Mouse (Mus musculus): ENCODE measurements at regions not wholly inside any gene's neighbourhood (a gene's known extent, or its start where the extent isn't known, plus 50 kb on each side); places are given as distances from the start of the nearest gene placed in this dataset.

DNA sequence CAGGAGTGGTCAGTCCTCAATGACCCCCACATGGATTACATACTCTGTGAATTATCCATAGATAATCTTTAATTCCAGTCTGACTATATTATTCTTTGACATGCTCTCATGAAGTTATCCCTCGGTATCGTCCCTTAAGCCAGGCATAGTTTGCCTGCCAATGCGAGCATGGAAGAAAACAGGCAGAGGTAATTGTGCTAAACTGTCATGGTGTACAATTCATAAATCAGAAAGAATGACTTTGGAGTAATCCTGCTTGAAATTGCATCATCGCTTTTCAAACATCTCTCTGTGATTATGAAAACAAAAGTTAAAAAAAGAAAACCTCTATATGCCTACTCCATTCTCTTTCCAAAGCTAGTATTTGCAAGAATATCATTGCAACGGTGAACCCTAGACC, 307.9 kb upstream of the Ubash3b start:
- TF ChIP-seq CEBPB (IDR thresholded peaks at IDR 0.05; ENCODE audit: low read depth) (no peak), MAX (IDR thresholded peaks at IDR 0.05) (no peak), MYOG (IDR thresholded peaks at IDR 0.05; ENCODE audit: control insufficient read depth, extremely low read depth, insufficient read length) (no peak), CTCF (IDR thresholded peaks at IDR 0.05; ENCODE audit: control insufficient read depth, insufficient read depth, insufficient read length) (no peak), FOSL1 (IDR thresholded peaks at IDR 0.05; ENCODE audit: insufficient read depth, low read length, poor library complexity, severe bottlenecking) (no peak)

GRCm38 (mm10) chr9:41464057-41464685, 302.7 kb upstream of the Ubash3b start:
- Histone ChIP-seq H3K27me3 (ENCODE audit: control insufficient read depth, insufficient read depth, insufficient read length) (no peaks in the 10 kb centered on the region), H3K4me3 (ENCODE audit: insufficient read depth, poor library complexity, severe bottlenecking) (no peak overlapping the region), H3ac (ENCODE audit: control insufficient read depth, insufficient read length, low read depth) (no peak overlapping the region), H3K36me3 (ENCODE audit: control insufficient read depth, insufficient read depth) (no peaks in the 10 kb centered on the region), H3K79me3 (ENCODE audit: low read depth) (no peaks in the 10 kb centered on the region), H3K79me2 (ENCODE audit: control insufficient read depth, insufficient read depth) (no peaks in the 10 kb centered on the region)
- TF ChIP-seq CEBPB (IDR thresholded peaks at IDR 0.05; ENCODE audit: low read depth) (no peak), USF1 (IDR thresholded peaks at IDR 0.05; ENCODE audit: low read depth) (no peak), MYOG (IDR thresholded peaks at IDR 0.05; ENCODE audit: control insufficient read depth, extremely low read depth, insufficient read length) (no peak), CTCF (IDR thresholded peaks at IDR 0.05; ENCODE audit: control insufficient read depth, insufficient read depth, insufficient read length) (no peak), FOSL1 (IDR thresholded peaks at IDR 0.05; ENCODE audit: insufficient read depth, low read length, poor library complexity, severe bottlenecking) (no peak), MYOD1 (IDR thresholded peaks at IDR 0.05; ENCODE audit: control insufficient read depth, insufficient read length, low read depth) (no peak), MAX (IDR thresholded peaks at IDR 0.05) (no peak)

More for the DNA sequence above, 307.9 kb upstream of the Ubash3b start:
- H3K79me3 ChIP-seq (ENCODE audit: low read depth): no peaks in the 10 kb centered on the region
- H3K79me2 ChIP-seq (ENCODE audit: control insufficient read depth, insufficient read depth): peaks cover 1% of the 10 kb centered on the region
- no peak overlapping the region for H3K4me3 ChIP-seq (ENCODE audit: insufficient read depth, poor library complexity, severe bottlenecking)
- no peaks in the 10 kb centered on the region for H3K27me3 ChIP-seq (ENCODE audit: control insufficient read depth, insufficient read depth, insufficient read length)
- no peak overlapping the region for H3ac ChIP-seq (ENCODE audit: control insufficient read depth, insufficient read length, low read depth)
- H3K36me3 ChIP-seq (ENCODE audit: control insufficient read depth, insufficient read depth): no peaks in the 10 kb centered on the region

- Histone ChIP-seq H3ac (ENCODE audit: control insufficient read depth, insufficient read length, low read depth) (no peak overlapping the region), H3K36me3 (ENCODE audit: control insufficient read depth, insufficient read depth) (no peaks in the 10 kb centered on the region), H3K27me3 (ENCODE audit: control insufficient read depth, insufficient read depth, insufficient read length) (no peaks in the 10 kb centered on the region), H3K4me3 (ENCODE audit: insufficient read depth, poor library complexity, severe bottlenecking) (no peak overlapping the region), H3K79me2 (ENCODE audit: control insufficient read depth, insufficient read depth) (no peaks in the 10 kb centered on the region), H3K79me3 (ENCODE audit: low read depth) (no peaks in the 10 kb centered on the region)
- TF ChIP-seq MYOG (IDR thresholded peaks at IDR 0.05; ENCODE audit: control insufficient read depth, extremely low read depth, insufficient read length): no peak
- TF ChIP-seq MAX (IDR thresholded peaks at IDR 0.05): no peak
- TF ChIP-seq CTCF (IDR thresholded peaks at IDR 0.05; ENCODE audit: control insufficient read depth, insufficient read depth, insufficient read length): peak; percentile 75
- no peak for TF ChIP-seq MYOD1 (IDR thresholded peaks at IDR 0.05; ENCODE audit: control insufficient read depth, insufficient read length, low read depth)
- no peak for TF ChIP-seq CEBPB (IDR thresholded peaks at IDR 0.05; ENCODE audit: low read depth)
- no peak for TF ChIP-seq USF1 (IDR thresholded peaks at IDR 0.05; ENCODE audit: low read depth)
- TF ChIP-seq FOSL1 (IDR thresholded peaks at IDR 0.05; ENCODE audit: insufficient read depth, low read length, poor library complexity, severe bottlenecking): no peak
Observed at GRCm38 (mm10) chr9:41461742-41462141, 300.2 kb upstream of the Ubash3b start.

DNA sequence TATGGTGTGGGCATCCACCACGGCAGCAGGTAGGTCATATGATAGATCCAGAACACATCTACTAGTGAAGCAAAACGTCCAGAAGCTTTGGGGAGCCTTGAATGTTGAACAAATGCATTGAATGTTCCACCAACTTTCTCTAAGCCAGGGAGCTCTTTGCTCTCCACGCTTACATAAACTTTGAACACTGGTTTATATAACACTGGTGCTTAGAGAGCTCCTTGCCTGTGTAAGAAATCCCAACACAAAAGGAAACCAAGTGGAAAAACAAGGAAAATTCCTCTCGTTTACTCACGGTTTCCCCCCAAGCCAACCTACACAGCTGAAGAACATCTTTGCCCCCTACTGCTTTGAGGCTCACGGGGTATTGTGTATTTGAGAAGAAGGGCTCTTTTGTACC, 299.2 kb upstream of the Ubash3b start:
- Histone ChIP-seq H3K79me2 (ENCODE audit: control insufficient read depth, insufficient read depth) (no peaks in the 10 kb centered on the region), H3K4me3 (ENCODE audit: insufficient read depth, poor library complexity, severe bottlenecking) (no peak overlapping the region), H3ac (ENCODE audit: control insufficient read depth, insufficient read length, low read depth) (no peak overlapping the region), H3K27me3 (ENCODE audit: control insufficient read depth, insufficient read depth, insufficient read length) (no peaks in the 10 kb centered on the region), H3K36me3 (ENCODE audit: control insufficient read depth, insufficient read depth) (no peaks in the 10 kb centered on the region), H3K79me3 (ENCODE audit: low read depth) (no peaks in the 10 kb centered on the region)
- TF ChIP-seq MYOD1 (IDR thresholded peaks at IDR 0.05; ENCODE audit: control insufficient read depth, insufficient read length, low read depth) (no peak), CTCF (IDR thresholded peaks at IDR 0.05; ENCODE audit: control insufficient read depth, insufficient read depth, insufficient read length) (no peak), MYOG (IDR thresholded peaks at IDR 0.05; ENCODE audit: control insufficient read depth, extremely low read depth, insufficient read length) (no peak), CEBPB (IDR thresholded peaks at IDR 0.05; ENCODE audit: low read depth) (no peak), FOSL1 (IDR thresholded peaks at IDR 0.05; ENCODE audit: insufficient read depth, low read length, poor library complexity, severe bottlenecking) (no peak), MAX (IDR thresholded peaks at IDR 0.05) (no peak), USF1 (IDR thresholded peaks at IDR 0.05; ENCODE audit: low read depth) (no peak)

GRCm38 (mm10) chr9:41457003-41457402, 295.5 kb upstream of the Ubash3b start:
- Histone ChIP-seq H3ac (ENCODE audit: control insufficient read depth, insufficient read length, low read depth) (no peak overlapping the region), H3K27me3 (ENCODE audit: control insufficient read depth, insufficient read depth, insufficient read length) (no peaks in the 10 kb centered on the region), H3K79me3 (ENCODE audit: low read depth) (no peaks in the 10 kb centered on the region), H3K36me3 (ENCODE audit: control insufficient read depth, insufficient read depth) (no peaks in the 10 kb centered on the region), H3K79me2 (ENCODE audit: control insufficient read depth, insufficient read depth) (no peaks in the 10 kb centered on the region), H3K4me3 (ENCODE audit: insufficient read depth, poor library complexity, severe bottlenecking) (no peak overlapping the region)
- no peak for TF ChIP-seq MAX (IDR thresholded peaks at IDR 0.05)
- no peak for TF ChIP-seq USF1 (IDR thresholded peaks at IDR 0.05; ENCODE audit: low read depth)
- TF ChIP-seq CTCF (IDR thresholded peaks at IDR 0.05; ENCODE audit: control insufficient read depth, insufficient read depth, insufficient read length): no peak
- TF ChIP-seq FOSL1 (IDR thresholded peaks at IDR 0.05; ENCODE audit: insufficient read depth, low read length, poor library complexity, severe bottlenecking): no peak
- no peak for TF ChIP-seq MYOG (IDR thresholded peaks at IDR 0.05; ENCODE audit: control insufficient read depth, extremely low read depth, insufficient read length)
- no peak for TF ChIP-seq MYOD1 (IDR thresholded peaks at IDR 0.05; ENCODE audit: control insufficient read depth, insufficient read length, low read depth)
- TF ChIP-seq CEBPB (IDR thresholded peaks at IDR 0.05; ENCODE audit: low read depth): no peak

Data from C2C12 (cell line).